Mouse (Mus musculus): Measurements from ENCODE around the gene Scgb2b24. TPM values are rescaled to one million over a fixed set of nuclear protein-coding genes. Genes with fewer than 3 reads are reported as not detected.

The Scgb2b24 gene
- polyA plus RNA-seq (2015; fragmentation: Nextera tagmentation; extraction: Ambion mirVana) = not detected in 2 replicates

DNA sequence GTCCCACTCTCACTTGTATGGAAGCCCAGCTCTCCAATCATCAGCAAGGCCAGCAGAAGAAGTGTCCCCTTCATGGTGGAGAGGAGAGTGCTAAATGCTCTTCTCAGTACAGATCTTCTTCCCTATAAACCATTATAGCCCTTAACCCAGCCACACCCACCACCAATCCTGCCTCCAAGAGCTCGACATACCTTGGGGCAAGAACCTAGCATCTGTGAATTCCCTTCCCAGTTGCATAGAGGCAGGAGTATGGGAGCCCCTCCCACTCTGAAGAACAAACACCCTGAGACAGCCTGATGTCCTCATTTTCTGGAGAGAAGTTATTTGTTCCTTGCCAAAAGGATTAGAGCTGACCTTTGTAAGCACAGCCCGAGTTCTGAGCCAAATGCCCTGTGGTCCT is at the start of gene Scgb2b24:
Gene Scgb2b24, minus strand, starts transcription at position 101 of the 400 bp plus-strand sequence.
- Histone ChIP-seq H3K9me3 (ENCODE audit: control insufficient read depth, low read length) (peaks cover 5% of the 10 kb centered on the region; the same call in 1 of the 2 replicates), H3K27ac (replicated peaks) (no peak within 1 kb of the TSS), H3K4me2 (replicated peaks; ENCODE audit: low read depth) (no peak within 1 kb of the TSS), H3K27me3 (ENCODE audit: control insufficient read depth, insufficient read depth, low read length) (no peaks in the 10 kb centered on the region), H3K36me3 (ENCODE audit: control insufficient read depth, insufficient read depth, low read length) (no peaks in the 10 kb centered on the region), H3K9ac (ENCODE audit: low read length) (no peak within 1 kb of the TSS), H3K4me1 (replicated peaks; ENCODE audit: control insufficient read depth, insufficient read depth) (no peaks in the 10 kb centered on the region), H3K4me3 (ENCODE audit: low read depth, low read length) (no peak within 1 kb of the TSS)
- no peak for TF ChIP-seq CTCF (IDR thresholded peaks at IDR 0.05; ENCODE audit: low read depth)
- no peak for TF ChIP-seq EP300 (optimal IDR thresholded peaks at IDR 0.05)
- ATAC-seq (ENCODE audit: low FRiP score, low TSS enrichment) (no peak), DNase-seq (ENCODE audit: low spot score) (no peak)
- WGBS = 73% methylated on average over 2 of the region's 2 CpGs

DNA sequence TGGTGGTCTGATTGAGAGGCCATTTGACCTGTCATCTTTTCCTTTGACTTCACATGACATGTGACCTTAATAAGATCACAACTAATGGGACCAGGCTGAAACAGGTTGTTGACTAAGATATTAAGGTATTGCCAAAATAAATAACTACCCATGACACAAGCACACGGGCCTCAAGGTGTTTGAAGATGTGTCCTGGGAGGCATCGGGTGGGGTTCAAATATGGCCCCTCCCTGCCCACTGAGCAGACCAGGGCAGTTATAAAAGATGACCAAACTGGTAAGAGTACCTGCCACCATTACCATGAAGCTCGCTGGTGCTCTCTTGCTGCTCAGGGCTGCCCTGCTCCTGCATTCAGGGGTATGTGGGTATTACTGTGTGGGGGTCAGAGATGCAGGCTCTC is 4.4 kb upstream of the Scgb2b24 start, which contains the start of gene Scgb1b24:
Gene Scgb1b24, plus strand, starts transcription at position 301 of the 400 bp plus-strand sequence.
- H3K4me1 ChIP-seq (replicated peaks; ENCODE audit: control insufficient read depth, insufficient read depth) = no peaks in the 10 kb centered on the region
- TF ChIP-seq CTCF (IDR thresholded peaks at IDR 0.05; ENCODE audit: low read depth) (no peak), EP300 (optimal IDR thresholded peaks at IDR 0.05) (no peak)
- ATAC-seq (ENCODE audit: low FRiP score, low TSS enrichment) (no peak), DNase-seq (ENCODE audit: low spot score) (no peak)
- no peaks in the 10 kb centered on the region for H3K27me3 ChIP-seq (ENCODE audit: control insufficient read depth, insufficient read depth, low read length)
- H3K36me3 ChIP-seq (ENCODE audit: control insufficient read depth, insufficient read depth, low read length) = no peaks in the 10 kb centered on the region
- no peak within 1 kb of the TSS for H3K27ac ChIP-seq (replicated peaks)
- no peak within 1 kb of the TSS for H3K4me2 ChIP-seq (replicated peaks; ENCODE audit: low read depth)
- H3K4me3 ChIP-seq (ENCODE audit: low read depth, low read length) = no peak within 1 kb of the TSS
- WGBS = 73% methylated on average over 3 of the region's 3 CpGs
- H3K9ac ChIP-seq (ENCODE audit: low read length) = no peak within 1 kb of the TSS
- peaks cover 5% of the 10 kb centered on the region; the same call in 1 of the 2 replicates for H3K9me3 ChIP-seq (ENCODE audit: control insufficient read depth, low read length)

DNA sequence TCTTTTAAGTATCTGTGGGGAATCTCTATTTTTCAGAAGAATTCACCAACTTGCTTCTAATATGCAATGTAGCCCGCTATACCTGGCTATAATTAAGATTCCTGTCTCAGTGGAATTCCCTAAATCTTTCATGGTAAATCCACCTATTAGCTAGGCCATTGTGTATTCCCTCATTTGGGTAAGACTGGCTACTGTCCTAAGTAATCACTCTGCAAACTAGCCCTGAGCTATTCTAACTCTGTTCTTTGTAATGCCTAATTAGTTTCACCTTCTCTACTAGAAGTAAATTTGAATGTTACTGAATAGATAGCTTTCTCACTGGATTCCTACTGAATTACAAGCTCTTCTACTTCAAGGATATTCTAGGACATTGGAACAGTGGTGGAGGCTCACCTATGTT is 49.2 kb downstream of the Scgb2b24 start:
- H3K9me3 ChIP-seq (ENCODE audit: control insufficient read depth, low read length) = no peaks in the 10 kb centered on the region
- H3K9ac ChIP-seq (ENCODE audit: low read length) = no peak overlapping the region
- H3K4me3 ChIP-seq (ENCODE audit: low read depth, low read length) = no peak overlapping the region
- no peaks in the 10 kb centered on the region for H3K27me3 ChIP-seq (ENCODE audit: control insufficient read depth, insufficient read depth, low read length)
- H3K4me2 ChIP-seq (replicated peaks; ENCODE audit: low read depth) = no peak overlapping the region
- ATAC-seq (ENCODE audit: low FRiP score, low TSS enrichment) (no peak), DNase-seq (ENCODE audit: low spot score) (no peak)
- no peaks in the 10 kb centered on the region for H3K4me1 ChIP-seq (replicated peaks; ENCODE audit: control insufficient read depth, insufficient read depth)
- 19% methylated on average over 1 of the region's 1 CpGs for WGBS
- no peak overlapping the region for H3K27ac ChIP-seq (replicated peaks)
- TF ChIP-seq CTCF (IDR thresholded peaks at IDR 0.05; ENCODE audit: low read depth) = no peak
- TF ChIP-seq EP300 (optimal IDR thresholded peaks at IDR 0.05) = no peak
- H3K36me3 ChIP-seq (ENCODE audit: control insufficient read depth, insufficient read depth, low read length) = no peaks in the 10 kb centered on the region

Other genes starting within 250 kb of the Scgb2b24 start
- gene Scgb2b21, start 218.9 kb downstream of the Scgb2b24 start, polyA plus RNA-seq (2015; fragmentation: Nextera tagmentation; extraction: Ambion mirVana) = not detected in 2 replicates
- not detected in 2 replicates for gene Scgb1b24, start 4.5 kb upstream of the Scgb2b24 start, polyA plus RNA-seq (2015; fragmentation: Nextera tagmentation; extraction: Ambion mirVana)
- gene Scgb2b26, start 205.7 kb upstream of the Scgb2b24 start, polyA plus RNA-seq (2015; fragmentation: Nextera tagmentation; extraction: Ambion mirVana) = not detected in 2 replicates

Measured in stomach, postnatal 0 days (tissue).